Mouse (Mus musculus) retina, embryonic 14.5 days (tissue): ENCODE data around the gene Dydc2.
"Not testable (repeated sequence)": the region's sequence is repeated elsewhere in the genome, so short reads cannot be mapped to it uniquely, and the experiment has no call there.

Experiments used
- DNase-seq: peaks from one replicate; pipeline ENCODE4 v3.0.0-alpha.2; 2015; ENCODE audit warnings: low spot score

The Dydc2 gene

DNA sequence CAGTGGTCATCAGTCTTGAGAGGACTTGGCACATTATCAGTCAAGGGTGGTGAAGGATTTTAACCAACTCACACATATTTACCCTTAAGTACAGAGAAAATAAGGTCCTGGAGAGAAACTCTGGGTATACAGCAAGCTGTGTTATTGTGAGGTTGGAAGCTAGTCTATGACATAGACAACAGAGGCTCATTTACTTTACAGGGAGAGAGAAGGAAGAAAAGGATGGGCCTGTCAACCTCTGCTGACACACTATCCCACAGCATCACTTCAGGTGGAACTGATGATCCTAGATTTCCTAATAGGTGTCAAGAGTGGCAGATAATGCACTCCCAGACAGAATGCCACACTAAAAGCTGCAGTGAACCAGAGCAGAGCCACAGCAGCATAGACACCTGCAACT, at the start of gene Dydc2:
Gene Dydc2 (minus strand): TSS at position 101 of the 400 bp plus-strand sequence.
- DNase-seq = no peak

- DNase-seq = no peak
Observed at GRCm38 (mm10) chr14:41116271-41116670, 47.3 kb upstream of the Dydc2 start.

DNA sequence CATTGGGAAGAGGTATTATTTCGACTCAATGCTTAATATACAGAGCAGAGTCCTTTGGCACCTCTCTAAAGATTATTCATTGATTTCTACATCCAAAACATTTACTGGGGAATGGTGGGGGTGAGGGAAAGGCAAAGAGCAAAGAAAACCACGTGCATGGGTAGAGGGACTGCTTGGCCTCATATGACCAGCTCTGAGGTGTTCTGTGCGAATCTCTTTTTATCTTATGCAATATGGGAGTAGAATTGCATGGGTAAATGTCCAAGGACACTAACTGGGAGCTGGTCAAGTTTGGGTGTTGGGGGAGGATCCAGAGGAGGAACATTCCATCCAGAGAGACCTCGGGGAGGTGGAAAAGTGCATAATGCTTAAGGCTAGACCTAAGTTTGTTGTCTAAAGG, 43.9 kb upstream of the Dydc2 start:
- no peak for DNase-seq

DNA sequence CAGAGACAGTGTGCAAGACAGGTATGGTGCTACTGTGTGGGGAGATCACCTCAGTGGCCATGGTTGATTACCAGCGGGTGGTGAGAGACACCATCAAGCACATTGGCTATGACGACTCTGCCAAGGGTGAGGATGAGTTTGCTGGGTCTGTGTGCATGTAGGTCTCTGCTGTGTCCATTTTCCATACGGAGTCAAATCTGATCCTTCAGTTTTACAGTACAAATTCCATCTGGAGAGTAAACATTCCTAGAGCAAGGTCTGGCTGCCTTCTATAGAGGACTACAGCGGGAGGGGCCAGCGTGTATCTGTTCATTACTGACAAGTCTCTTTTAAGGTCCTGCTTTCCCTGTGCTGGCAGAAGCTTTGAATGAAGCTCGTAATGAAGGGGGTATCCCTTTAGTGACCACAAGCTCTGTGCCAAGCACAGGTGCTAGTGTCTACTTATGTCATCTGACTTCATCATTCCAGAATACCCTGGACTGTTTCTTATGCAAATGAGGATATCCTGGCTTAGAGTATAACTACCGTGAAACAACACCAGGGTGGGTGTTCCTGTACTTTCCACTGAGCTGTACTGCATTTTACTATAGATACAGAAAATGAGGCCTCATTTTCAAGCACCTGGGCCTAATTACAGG, 42.1 kb upstream of the Dydc2 start:
- no peak for DNase-seq

DNA sequence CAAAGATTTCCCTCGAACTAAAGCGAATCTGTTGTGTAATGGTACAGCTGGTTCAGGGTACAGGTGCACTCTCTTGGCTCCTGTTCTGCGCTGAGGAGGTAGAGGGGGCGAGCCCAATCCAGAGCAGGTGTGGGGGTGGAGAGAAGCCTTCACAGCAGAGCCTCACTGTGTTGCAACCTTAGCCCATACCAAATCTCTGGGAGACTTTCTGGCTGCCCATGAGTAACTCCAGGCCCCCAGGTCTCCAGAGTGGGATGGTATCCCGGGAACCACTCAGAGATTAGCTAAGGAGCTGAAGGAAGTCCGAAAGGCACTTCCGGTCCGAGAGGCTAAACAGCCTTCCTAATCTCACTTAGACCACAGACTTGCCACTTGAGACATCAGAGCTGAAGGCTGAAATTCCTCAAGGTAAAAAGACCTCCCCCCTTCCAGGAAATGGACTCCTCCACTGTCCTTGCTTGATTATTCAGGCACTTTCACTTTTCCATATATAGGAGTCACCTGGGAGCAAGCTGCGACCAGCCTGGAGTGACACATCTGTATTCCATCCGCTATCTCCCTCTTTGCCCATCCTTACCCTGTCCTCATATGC, 35.9 kb upstream of the Dydc2 start, which contains the start of gene Mat1a:
Gene Mat1a (plus strand): TSS at position 183 of the 592 bp plus-strand sequence.
- DNase-seq = no peak

- no peak for DNase-seq
Observed at GRCm38 (mm10) chr14:41102269-41102668, 33.3 kb upstream of the Dydc2 start.

- no peak for DNase-seq
Observed at GRCm38 (mm10) chr14:41101242-41101641, 32.2 kb upstream of the Dydc2 start.

DNA sequence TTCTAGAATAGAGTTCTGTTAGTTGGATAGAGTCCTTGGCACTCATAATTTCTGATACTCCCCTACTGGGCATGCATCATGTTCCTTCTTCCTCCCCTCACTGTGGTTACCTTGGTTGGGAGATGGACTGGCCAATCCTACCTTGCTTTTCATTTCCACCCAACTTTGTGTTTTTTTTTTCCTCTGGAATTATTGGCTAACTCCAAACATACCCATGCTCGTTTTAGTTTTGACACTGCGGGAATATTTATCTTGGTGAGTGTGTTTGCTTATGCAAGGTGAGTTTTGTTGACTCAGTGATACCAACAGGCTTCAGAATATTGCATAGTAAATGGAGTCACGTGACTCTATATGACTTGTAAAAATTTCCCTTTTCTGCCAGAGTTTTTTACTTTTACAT, 31.7 kb upstream of the Dydc2 start:
- DNase-seq = no peak

DNA sequence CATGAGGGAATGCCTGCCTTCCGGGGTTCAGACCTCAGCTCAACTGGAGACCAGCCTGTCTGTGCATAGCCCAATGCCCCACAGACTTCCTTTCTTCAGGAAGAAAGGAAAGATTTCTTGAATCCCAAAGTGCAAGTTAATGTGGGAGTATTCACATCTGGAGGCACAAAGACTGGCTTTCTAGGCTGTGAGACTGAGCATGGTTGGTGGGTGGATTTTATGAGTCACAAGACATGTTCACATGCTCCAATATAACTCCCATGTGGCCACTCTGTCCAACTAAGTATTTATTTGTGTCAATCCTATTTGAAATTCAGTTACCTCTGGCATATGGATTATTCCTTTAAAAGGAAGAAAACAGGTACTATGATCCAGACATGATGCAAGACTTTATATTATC, 29.7 kb upstream of the Dydc2 start:
- no peak for DNase-seq

GRCm38 (mm10) chr14:41096296-41096860, 27.4 kb upstream of the Dydc2 start:
- no peak for DNase-seq

- peak; percentile 44 for DNase-seq
Observed at GRCm38 (mm10) chr14:41094114-41094513, 25.1 kb upstream of the Dydc2 start.

- DNase-seq = peak; percentile 55
Observed at GRCm38 (mm10) chr14:41090777-41091176, 21.8 kb upstream of the Dydc2 start.

- peak; percentile 10 for DNase-seq
Observed at GRCm38 (mm10) chr14:41087509-41087908, 18.5 kb upstream of the Dydc2 start.

DNA sequence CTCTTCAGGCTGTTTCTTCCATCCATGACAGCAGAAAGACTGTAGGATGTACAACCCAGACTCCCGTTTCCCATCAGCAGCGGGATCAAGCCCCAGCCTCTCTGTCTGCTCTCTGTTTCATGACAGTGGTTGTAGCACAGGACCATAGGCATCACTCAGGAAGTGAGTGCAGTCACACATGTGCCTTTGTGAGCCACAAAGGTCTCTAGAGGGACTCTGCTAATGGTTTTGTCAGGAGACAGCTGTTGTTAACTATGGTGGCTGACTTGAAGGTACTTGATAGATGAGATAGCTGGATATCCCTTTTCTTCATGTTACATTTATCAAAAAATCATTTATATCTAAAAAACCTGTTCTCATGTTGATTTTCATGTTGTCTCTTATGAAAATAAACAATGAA, 13.4 kb upstream of the Dydc2 start:
- no peak for DNase-seq

- no peak for DNase-seq
Observed at GRCm38 (mm10) chr14:41072944-41073275, 3.9 kb upstream of the Dydc2 start.

- DNase-seq = peak; percentile 74
Observed at GRCm38 (mm10) chr14:41072229-41072943, 3.4 kb upstream of the Dydc2 start, which contains the start of gene Dydc1. Gene Dydc1, plus strand, starts transcription at chr14:41072911.

GRCm38 (mm10) chr14:41070343-41070742, 1.3 kb upstream of the Dydc2 start:
- DNase-seq = no peak

DNA sequence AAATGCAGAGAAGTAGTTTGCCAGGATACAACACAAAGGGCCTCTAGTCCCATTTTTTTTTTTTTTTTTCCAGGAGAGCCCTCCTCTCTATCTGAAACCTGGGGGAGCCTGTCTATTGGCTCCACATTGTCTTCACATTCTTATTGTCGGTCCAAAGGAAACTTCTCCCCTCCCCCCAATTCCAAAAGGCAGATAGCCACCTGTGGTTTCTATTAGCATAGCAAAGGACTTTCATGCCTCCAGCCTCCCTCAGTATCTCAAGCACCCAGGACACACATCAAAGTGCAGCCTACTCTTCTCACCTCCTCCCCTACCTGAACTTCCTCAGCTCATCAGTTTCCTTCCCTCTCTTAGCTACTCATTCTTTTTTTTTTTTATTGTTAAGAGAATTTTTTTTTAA, 2.6 kb downstream of the Dydc2 start:
- no peak for DNase-seq

DNA sequence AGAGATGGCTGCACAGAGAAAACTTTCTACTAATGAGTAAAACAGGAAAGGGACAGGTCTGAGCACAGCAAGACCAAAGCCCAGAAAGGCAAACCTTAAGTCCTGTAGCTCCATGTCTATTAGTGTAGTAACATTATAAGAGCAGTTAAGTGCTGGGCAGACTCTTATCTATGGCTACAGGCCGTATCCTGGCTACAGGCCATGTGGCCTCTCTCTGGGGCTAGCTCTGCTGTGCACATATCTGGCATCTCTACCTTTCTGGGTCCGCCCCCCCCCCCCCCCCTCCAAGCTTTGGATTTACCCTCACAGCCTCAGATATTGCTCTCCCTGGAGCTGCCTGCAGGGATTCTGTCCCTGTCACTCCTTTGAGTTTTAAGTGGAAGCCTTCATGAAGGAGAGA, 3.8 kb downstream of the Dydc2 start:
- DNase-seq = no peak

DNA sequence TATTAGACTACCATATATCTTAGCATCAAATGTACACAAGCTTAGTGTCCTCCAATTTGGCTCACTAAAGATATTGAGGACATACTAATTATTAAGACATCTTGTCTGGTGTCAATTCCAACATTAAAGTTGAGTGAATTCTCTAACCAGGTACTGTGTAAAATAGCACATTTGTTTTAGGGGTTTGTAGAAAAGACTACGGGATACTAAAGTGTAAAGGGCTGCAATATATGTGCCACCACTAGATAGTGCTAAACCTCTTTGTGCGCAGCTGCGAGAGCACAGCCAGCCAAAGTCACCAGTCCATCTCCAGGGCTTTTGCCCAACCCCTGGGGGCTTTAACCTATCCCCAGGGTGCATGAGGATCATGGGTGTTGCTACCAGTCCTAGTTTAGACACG, 15.8 kb downstream of the Dydc2 start:
- DNase-seq = not testable (repeated sequence)

- DNase-seq = peak; percentile 8
Observed at GRCm38 (mm10) chr14:41052481-41052880, 16.5 kb downstream of the Dydc2 start.

DNA sequence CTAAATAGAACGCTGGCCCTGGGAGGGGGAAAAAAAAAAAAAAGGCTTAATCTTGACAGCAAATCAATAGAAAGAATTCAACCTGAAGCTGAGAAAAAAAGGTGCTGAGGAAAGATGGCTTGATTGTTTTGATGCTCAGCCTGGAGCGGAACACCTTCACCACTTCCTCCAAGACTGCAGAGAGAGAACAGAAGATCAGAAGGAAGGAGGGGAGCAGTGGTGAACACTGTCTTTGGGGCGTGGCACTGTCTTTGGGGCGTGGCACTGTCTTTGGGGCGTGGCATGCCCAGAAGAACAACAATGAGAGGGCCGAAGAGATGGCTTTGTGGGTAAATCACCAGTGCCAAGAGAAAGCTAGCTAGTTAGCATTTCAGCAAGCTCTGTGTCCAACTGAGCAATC, 18.5 kb downstream of the Dydc2 start:
- DNase-seq = no peak

GRCm38 (mm10) chr14:41047402-41047801, 21.6 kb downstream of the Dydc2 start:
- DNase-seq = no peak
